Mouse (Mus musculus) MN1 (cell line): ENCODE results near the gene Dab1.

Experiments
- DNase-seq: peaks from one replicate; pipeline ENCODE4 v3.0.0-alpha.2; 2016; ENCODE audit warnings: low spot score

Gene Dab1

GRCm38 (mm10) chr4:104384704-104385103, 765.5 kb downstream of the Dab1 start:
- no peak for DNase-seq

- peak; percentile 7 for DNase-seq
Measured at GRCm38 (mm10) chr4:104385272-104385671, 766.1 kb downstream of the Dab1 start.

- no peak for DNase-seq
Measured at GRCm38 (mm10) chr4:104395515-104395914, 776.4 kb downstream of the Dab1 start.

- DNase-seq: no peak
Measured at GRCm38 (mm10) chr4:104396095-104396494, 776.9 kb downstream of the Dab1 start.

- DNase-seq: no peak
Measured at GRCm38 (mm10) chr4:104399106-104399730, 780.1 kb downstream of the Dab1 start.

- no peak for DNase-seq
Measured at GRCm38 (mm10) chr4:104404099-104404498, 784.9 kb downstream of the Dab1 start.

- DNase-seq: no peak
Measured at GRCm38 (mm10) chr4:104410922-104411321, 791.8 kb downstream of the Dab1 start.

- DNase-seq: no peak
Measured at GRCm38 (mm10) chr4:104415482-104415881, 796.3 kb downstream of the Dab1 start.

GRCm38 (mm10) chr4:104418354-104418753, 799.2 kb downstream of the Dab1 start:
- no peak for DNase-seq

GRCm38 (mm10) chr4:104420983-104421680, 802.0 kb downstream of the Dab1 start:
- DNase-seq: no peak

GRCm38 (mm10) chr4:104429127-104429526, 810.0 kb downstream of the Dab1 start:
- DNase-seq: no peak

- peak; percentile 6 for DNase-seq
Measured at GRCm38 (mm10) chr4:104431231-104431855, 812.2 kb downstream of the Dab1 start.

- DNase-seq: no peak
Measured at GRCm38 (mm10) chr4:104432150-104432549, 813.0 kb downstream of the Dab1 start.

GRCm38 (mm10) chr4:104435736-104436135, 816.6 kb downstream of the Dab1 start:
- DNase-seq: no peak

- no peak for DNase-seq
Measured at GRCm38 (mm10) chr4:104436411-104436810, 817.3 kb downstream of the Dab1 start.

- DNase-seq: no peak
Measured at GRCm38 (mm10) chr4:104438730-104439129, 819.6 kb downstream of the Dab1 start.

- DNase-seq: no peak
Measured at GRCm38 (mm10) chr4:104439641-104440040, 820.5 kb downstream of the Dab1 start.

- DNase-seq: peak; percentile 14
Measured at GRCm38 (mm10) chr4:104442925-104443747, 824.0 kb downstream of the Dab1 start.

GRCm38 (mm10) chr4:104443775-104444174, 824.6 kb downstream of the Dab1 start:
- DNase-seq: no peak

GRCm38 (mm10) chr4:104444985-104445384, 825.8 kb downstream of the Dab1 start:
- DNase-seq: no peak

- no peak for DNase-seq
Measured at GRCm38 (mm10) chr4:104448199-104448598, 829.0 kb downstream of the Dab1 start.

GRCm38 (mm10) chr4:104450645-104451044, 831.5 kb downstream of the Dab1 start:
- DNase-seq: no peak
